Mouse (Mus musculus) hindbrain, embryonic 13.5 days (tissue): ENCODE measurements around the gene Ugt1a7c. TPM values are rescaled to one million over a fixed set of nuclear protein-coding genes. Genes with fewer than 3 reads are reported as not detected.
"Not testable (repeated sequence)": the region's sequence is repeated elsewhere in the genome, so short reads cannot be mapped to it uniquely, and the experiment has no call there.

ENCODE experiments used
- ATAC-seq: fragments of 200-750 bp; cut with Nextera tagmentation; 2 replicates; pipeline ENCODE4 v1.8.0; 2017; ENCODE audit warnings: moderate TSS enrichment; ENCODE audit not compliant: low FRiP score
- H3K27ac ChIP-seq: fragments of 300-500 bp; sonication (generic); 2 replicates; pipeline ENCODE4 v1.5.1; 2015; ENCODE audit warnings: inconsistent platforms, mild to moderate bottlenecking, moderate library complexity
- H3K27me3 ChIP-seq: fragments of 300-500 bp; sonication (generic); 2 replicates; pipeline ENCODE4 v1.6.1; 2015; ENCODE audit warnings: mild to moderate bottlenecking, inconsistent platforms
- H3K36me3 ChIP-seq: fragments of 300-500 bp; sonication (generic); 2 replicates; pipeline ENCODE4 v1.6.1; 2015; ENCODE audit warnings: mild to moderate bottlenecking, inconsistent platforms
- H3K4me1 ChIP-seq: fragments of 300-500 bp; sonication (generic); replicated peaks from 2 replicates; pipeline ENCODE4 v1.6.1; 2015; ENCODE audit warnings: inconsistent platforms
- H3K4me2 ChIP-seq: fragments of 300-500 bp; sonication (generic); 2 replicates; pipeline ENCODE4 v1.6.1; 2015; ENCODE audit warnings: inconsistent platforms, mild to moderate bottlenecking, moderate library complexity
- H3K4me3 ChIP-seq: fragments of 300-500 bp; sonication (generic); 2 replicates; pipeline ENCODE4 v1.5.1; 2015; ENCODE audit warnings: mild to moderate bottlenecking, inconsistent platforms
- H3K9ac ChIP-seq: fragments of 300-500 bp; sonication (generic); 2 replicates; pipeline ENCODE4 v1.6.1; 2015; ENCODE audit warnings: mild to moderate bottlenecking, inconsistent platforms
- H3K9me3 ChIP-seq: fragments of 300-500 bp; sonication (generic); 2 replicates; pipeline ENCODE4 v1.6.1; 2016; ENCODE audit warnings: inconsistent platforms
- WGBS: fragments of 180-500 bp; shearing (Covaris S2); methylation state at CpG from one replicate; pipeline ENCODE4 v1.1.7; 2015; 5-methylcytosine and 5-hydroxymethylcytosine counted together
- polyA plus RNA-seq: library from polyadenylated mRNA; unstranded; fragments of >200 nt; fragmentation: Nextera tagmentation; extraction: Ambion mirVana; gene quantifications from 2 replicates; pipeline ENCODE4 v1.2.1, GENCODE M21; 2015

The Ugt1a7c gene
- polyA plus RNA-seq, 1 experiment from 2014 or later: 2.1 TPM

GRCm38 (mm10) chr1:88158430-88158829 lies 63.6 kb downstream of the Ugt1a7c start:
- no peaks in the 10 kb centered on the region for H3K9me3 ChIP-seq
- 89% methylated on average over 2 of the region's 2 CpGs for WGBS

GRCm38 (mm10) chr1:88165711-88166110 lies 70.8 kb downstream of the Ugt1a7c start, which contains the start of gene Ugt1a5:
Ugt1a5 (plus strand) TSS chr1:88166012.
- Histone ChIP-seq H3K4me1 (no peaks in the 10 kb centered on the region), H3K9me3 (no peaks in the 10 kb centered on the region), H3K4me3 (no peak within 1 kb of the TSS), H3K4me2 (no peak within 1 kb of the TSS), H3K9ac (no peak within 1 kb of the TSS), H3K36me3 (no peaks in the 10 kb centered on the region), H3K27ac (no peak within 1 kb of the TSS), H3K27me3 (no peaks in the 10 kb centered on the region)
- WGBS: 84% methylated on average over 5 of the region's 5 CpGs
- ATAC-seq: no peak

More at GRCm38 (mm10) chr1:88158430-88158829, 63.6 kb downstream of the Ugt1a7c start:
- Histone ChIP-seq H3K27me3 (no peaks in the 10 kb centered on the region), H3K4me3 (no peak overlapping the region), H3K36me3 (no peaks in the 10 kb centered on the region), H3K9ac (no peak overlapping the region), H3K27ac (no peak overlapping the region), H3K4me1 (no peaks in the 10 kb centered on the region), H3K4me2 (no peak overlapping the region)
- no peak for ATAC-seq

GRCm38 (mm10) chr1:88172190-88172589 lies 77.3 kb downstream of the Ugt1a7c start:
- H3K4me3 ChIP-seq, H3K36me3 ChIP-seq, H3K27me3 ChIP-seq, H3K4me1 ChIP-seq, ATAC-seq, H3K27ac ChIP-seq, H3K9ac ChIP-seq, H3K9me3 ChIP-seq, H3K4me2 ChIP-seq: not testable (repeated sequence)
- 81% methylated on average over 6 of the region's 7 CpGs for WGBS

- ATAC-seq: no peak
- Histone ChIP-seq H3K4me3 (no peak overlapping the region), H3K9ac (no peak overlapping the region), H3K4me1 (no peaks in the 10 kb centered on the region), H3K36me3 (no peaks in the 10 kb centered on the region), H3K27ac (no peak overlapping the region), H3K27me3 (no peaks in the 10 kb centered on the region), H3K4me2 (no peak overlapping the region), H3K9me3 (peaks cover 17% of the 10 kb centered on the region; the same call in 1 of the 2 replicates)
- WGBS: 90% methylated on average over 1 of the region's 1 CpGs
Observed at GRCm38 (mm10) chr1:88179657-88180056, 84.8 kb downstream of the Ugt1a7c start.

GRCm38 (mm10) chr1:88186325-88186935 lies 91.6 kb downstream of the Ugt1a7c start:
- Histone ChIP-seq H3K27me3 (no peaks in the 10 kb centered on the region), H3K4me1 (no peaks in the 10 kb centered on the region), H3K9me3 (no peaks in the 10 kb centered on the region), H3K4me3 (no peak overlapping the region), H3K36me3 (no peaks in the 10 kb centered on the region), H3K4me2 (no peak overlapping the region), H3K27ac (no peak overlapping the region), H3K9ac (no peak overlapping the region)
- ATAC-seq: no peak
- WGBS: 90% methylated on average over 5 of the region's 5 CpGs

GRCm38 (mm10) chr1:88192136-88192535 lies 97.3 kb downstream of the Ugt1a7c start:
- Histone ChIP-seq H3K27me3 (no peaks in the 10 kb centered on the region), H3K9me3 (no peaks in the 10 kb centered on the region), H3K9ac (no peak overlapping the region), H3K27ac (no peak overlapping the region), H3K4me2 (no peak overlapping the region), H3K4me1 (no peaks in the 10 kb centered on the region), H3K4me3 (no peak overlapping the region), H3K36me3 (no peaks in the 10 kb centered on the region)
- WGBS: 69% methylated on average over 3 of the region's 3 CpGs
- no peak for ATAC-seq

- Histone ChIP-seq H3K4me3 (no peak overlapping the region), H3K27me3 (no peaks in the 10 kb centered on the region), H3K4me1 (no peaks in the 10 kb centered on the region), H3K4me2 (no peak overlapping the region), H3K9ac (no peak overlapping the region), H3K27ac (no peak overlapping the region), H3K9me3 (no peaks in the 10 kb centered on the region), H3K36me3 (no peaks in the 10 kb centered on the region)
- 81% methylated on average over 1 of the region's 1 CpGs for WGBS
- no peak for ATAC-seq
Observed at GRCm38 (mm10) chr1:88195687-88196086, 100.8 kb downstream of the Ugt1a7c start.

GRCm38 (mm10) chr1:88197443-88197842 lies 102.6 kb downstream of the Ugt1a7c start:
- Histone ChIP-seq H3K9me3 (no peaks in the 10 kb centered on the region), H3K4me2 (no peak overlapping the region), H3K4me1 (no peaks in the 10 kb centered on the region), H3K27me3 (no peaks in the 10 kb centered on the region), H3K4me3 (no peak overlapping the region), H3K36me3 (no peaks in the 10 kb centered on the region), H3K27ac (no peak overlapping the region), H3K9ac (no peak overlapping the region)
- 81% methylated on average over 3 of the region's 3 CpGs for WGBS
- no peak for ATAC-seq

- 75% methylated on average over 2 of the region's 2 CpGs for WGBS
- ATAC-seq: no peak
- Histone ChIP-seq H3K9me3 (peaks cover 7% of the 10 kb centered on the region; the same call in 1 of the 2 replicates), H3K27me3 (no peaks in the 10 kb centered on the region), H3K4me3 (no peak overlapping the region), H3K9ac (no peak overlapping the region), H3K27ac (no peak overlapping the region), H3K4me1 (peaks cover 1% of the 10 kb centered on the region), H3K36me3 (0 out of 2 replicates have a peak, but pooled peaks cover 8% of the 10 kb centered on the region), H3K4me2 (no peak overlapping the region)
Observed at GRCm38 (mm10) chr1:88199996-88200395, 105.1 kb downstream of the Ugt1a7c start.

GRCm38 (mm10) chr1:88200456-88200855 lies 105.6 kb downstream of the Ugt1a7c start, which contains the start of gene Ugt1a2:
Ugt1a2 (plus strand) TSS chr1:88200601.
- Histone ChIP-seq H3K9me3 (peaks cover 7% of the 10 kb centered on the region; the same call in 1 of the 2 replicates), H3K36me3 (0 out of 2 replicates have a peak, but pooled peaks cover 8% of the 10 kb centered on the region), H3K27me3 (no peaks in the 10 kb centered on the region), H3K9ac (no peak within 1 kb of the TSS), H3K4me3 (no peak within 1 kb of the TSS), H3K4me1 (peaks cover 6% of the 10 kb centered on the region), H3K27ac (no peak within 1 kb of the TSS), H3K4me2 (no peak within 1 kb of the TSS)
- ATAC-seq: no peak
- WGBS: 83% methylated on average over 7 of the region's 7 CpGs

- Histone ChIP-seq H3K9me3 (peaks cover 10% of the 10 kb centered on the region), H3K4me1 (peaks cover 6% of the 10 kb centered on the region), H3K9ac (peak within 1 kb of the TSS; percentile 78), H3K27me3 (no peaks in the 10 kb centered on the region), H3K4me3 (peak within 1 kb of the TSS; percentile 53), H3K27ac (peak within 1 kb of the TSS; percentile 69), H3K4me2 (peak within 1 kb of the TSS; percentile 68), H3K36me3 (0 out of 2 replicates have a peak, but pooled peaks cover 8% of the 10 kb centered on the region)
- 7% methylated on average over 61 of the region's 62 CpGs for WGBS
- peak; percentile 100 for ATAC-seq
Observed at GRCm38 (mm10) chr1:88205294-88205922, 110.5 kb downstream of the Ugt1a7c start, which contains the start of gene Dnajb3. Dnajb3 (minus strand) TSS chr1:88205782.

GRCm38 (mm10) chr1:88206843-88207479 lies 112.1 kb downstream of the Ugt1a7c start:
- peaks cover 6% of the 10 kb centered on the region for H3K4me1 ChIP-seq
- ATAC-seq: no peak
- WGBS: 82% methylated on average over 2 of the region's 2 CpGs

More at GRCm38 (mm10) chr1:88206843-88207479, 112.1 kb downstream of the Ugt1a7c start:
- Histone ChIP-seq H3K36me3 (0 out of 2 replicates have a peak, but pooled peaks cover 8% of the 10 kb centered on the region), H3K9ac (no peak overlapping the region), H3K4me2 (no peak overlapping the region), H3K27ac (no peak overlapping the region), H3K9me3 (peaks cover 17% of the 10 kb centered on the region), H3K27me3 (no peaks in the 10 kb centered on the region), H3K4me3 (no peak overlapping the region)
